Mouse (Mus musculus) megakaryocyte, embryonic 14.5 days (primary cell): ENCODE data around the gene Phf14. TPM values are rescaled to one million over a fixed set of nuclear protein-coding genes. Genes with fewer than 3 reads are reported as not detected.
"Not testable (repeated sequence)": the region's sequence is repeated elsewhere in the genome, so short reads cannot be mapped to it uniquely, and the experiment has no call there.

Source experiments
- H3K27me3 ChIP-seq: replicated peaks from 2 replicates; pipeline ENCODE3; 2012; ENCODE audit warnings: inconsistent platforms
- H3K36me3 ChIP-seq: replicated peaks from 2 replicates; pipeline ENCODE3; 2012; ENCODE audit warnings: low read length, inconsistent platforms, mixed read lengths
- H3K4me1 ChIP-seq: 2 replicates; pipeline ENCODE4 v1.6.1; 2012; ENCODE audit warnings: inconsistent platforms
- H3K4me3 ChIP-seq: replicated peaks from 2 replicates; pipeline ENCODE3; 2012; ENCODE audit warnings: moderate library complexity, mild to moderate bottlenecking, inconsistent platforms
- H3K9me3 ChIP-seq: 2 replicates; pipeline ENCODE4 v1.6.1; 2012; ENCODE audit warnings: inconsistent platforms
- FLI1 ChIP-seq: IDR thresholded peaks from 2 replicates; pipeline ENCODE4 v1.6.1; 2012; ENCODE audit warnings: low read length, inconsistent platforms, mixed read lengths
- GATA1 ChIP-seq: IDR thresholded peaks from 3 replicates; pipeline ENCODE4 v1.6.1; 2012; ENCODE audit warnings: mixed read lengths, low read length, inconsistent platforms, borderline replicate concordance
- polyA plus RNA-seq: library from polyadenylated mRNA; stranded (reverse); fragments of >175 nt; gene quantifications from 2 replicates; pipeline ENCODE4 v1.2.3, GENCODE M21; 2012; ENCODE audit warnings: low replicate concordance; ENCODE audit not compliant: insufficient read depth

Phf14 gene
- polyA plus RNA-seq, 1 experiment: 7.9 TPM

- H3K4me3 ChIP-seq: no peak overlapping the region
- peaks cover 67% of the 10 kb centered on the region for H3K4me1 ChIP-seq
- peaks cover 3% of the 10 kb centered on the region for H3K36me3 ChIP-seq
- TF ChIP-seq GATA1: no peak
- TF ChIP-seq FLI1: no peak
- no peaks in the 10 kb centered on the region for H3K9me3 ChIP-seq
- H3K27me3 ChIP-seq: no peaks in the 10 kb centered on the region
Measured at GRCm38 (mm10) chr6:12122759-12123158, 215.2 kb downstream of the Phf14 start.

GRCm38 (mm10) chr6:12125031-12125803 is 217.6 kb downstream of the Phf14 start:
- Histone ChIP-seq H3K9me3 (no peaks in the 10 kb centered on the region), H3K36me3 (peaks cover 3% of the 10 kb centered on the region), H3K27me3 (no peaks in the 10 kb centered on the region), H3K4me3 (peak overlapping the region; percentile 88), H3K4me1 (peaks cover 48% of the 10 kb centered on the region)
- TF ChIP-seq GATA1: peak; percentile 42; the same call in 1 of the 3 replicates
- no peak for TF ChIP-seq FLI1

- H3K27me3 ChIP-seq, H3K36me3 ChIP-seq, H3K4me3 ChIP-seq, H3K9me3 ChIP-seq: not testable (repeated sequence)
- peaks cover 39% of the 10 kb centered on the region for H3K4me1 ChIP-seq
Measured at GRCm38 (mm10) chr6:12126601-12127000, 219.0 kb downstream of the Phf14 start.

GRCm38 (mm10) chr6:12127287-12127686 is 219.7 kb downstream of the Phf14 start:
- Histone ChIP-seq H3K9me3 (no peaks in the 10 kb centered on the region), H3K4me3 (no peak overlapping the region), H3K27me3 (no peaks in the 10 kb centered on the region), H3K36me3 (no peaks in the 10 kb centered on the region), H3K4me1 (peaks cover 36% of the 10 kb centered on the region)
- TF ChIP-seq GATA1: no peak

Other genes starting within 250 kb of the Phf14 start
- gene Ndufa4, start 312 bp upstream of the Phf14 start, polyA plus RNA-seq: 21.3 TPM in 1 of 2 replicates, not detected in the other